Mouse (Mus musculus): ENCODE measurements around the gene Vax2. TPM values are rescaled to one million over a fixed set of nuclear protein-coding genes. Genes with fewer than 3 reads are reported as not detected.

Gene Vax2
- polyA plus RNA-seq, 1 experiment from 2014 or later = not detected

GRCm38 (mm10) chr6:83715461-83716196 is 4.6 kb downstream of the Vax2 start:
- no peak overlapping the region for H3K27ac ChIP-seq (ENCODE audit: low read length)
- no peak overlapping the region for H3K9ac ChIP-seq (replicated peaks; ENCODE audit: low read depth)
- WGBS = 4% methylated on average over 30 of the region's 30 CpGs

GRCm38 (mm10) chr6:83717026-83717425 is 6.0 kb downstream of the Vax2 start:
- Histone ChIP-seq H3K9ac (replicated peaks; ENCODE audit: low read depth) (no peak overlapping the region), H3K36me3 (ENCODE audit: insufficient read depth, low read length) (no peaks in the 10 kb centered on the region), H3K27me3 (replicated peaks; ENCODE audit: insufficient read depth, low read length) (peaks cover 78% of the 10 kb centered on the region), H3K4me1 (ENCODE audit: insufficient read depth, low read depth, low read length) (peaks cover 4% of the 10 kb centered on the region; the same call in 1 of the 2 replicates), H3K9me3 (ENCODE audit: low read length) (no peaks in the 10 kb centered on the region), H3K4me3 (ENCODE audit: low read depth, low read length) (no peak overlapping the region), H3K27ac (ENCODE audit: low read length) (no peak overlapping the region), H3K4me2 (replicated peaks; ENCODE audit: low read depth, low read length) (no peak overlapping the region)
- TF ChIP-seq CTCF (IDR thresholded peaks at IDR 0.05) = no peak
- TF ChIP-seq EP300 (IDR thresholded peaks at IDR 0.05) = no peak
- WGBS = 2% methylated on average over 8 of the region's 8 CpGs
- DNase-seq (ENCODE audit: low spot score) = no peak
- ATAC-seq = no peak

More at GRCm38 (mm10) chr6:83715461-83716196, 4.6 kb downstream of the Vax2 start:
- peaks cover 4% of the 10 kb centered on the region; the same call in 1 of the 2 replicates for H3K4me1 ChIP-seq (ENCODE audit: insufficient read depth, low read depth, low read length)
- TF ChIP-seq EP300 (IDR thresholded peaks at IDR 0.05) = no peak
- no peak for TF ChIP-seq CTCF (IDR thresholded peaks at IDR 0.05)
- no peaks in the 10 kb centered on the region for H3K36me3 ChIP-seq (ENCODE audit: insufficient read depth, low read length)
- no peak for DNase-seq (ENCODE audit: low spot score)
- H3K4me2 ChIP-seq (replicated peaks; ENCODE audit: low read depth, low read length) = no peak overlapping the region
- no peak overlapping the region for H3K4me3 ChIP-seq (ENCODE audit: low read depth, low read length)
- H3K27me3 ChIP-seq (replicated peaks; ENCODE audit: insufficient read depth, low read length) = peaks cover 84% of the 10 kb centered on the region
- no peaks in the 10 kb centered on the region for H3K9me3 ChIP-seq (ENCODE audit: low read length)
- no peak for ATAC-seq

GRCm38 (mm10) chr6:83722526-83722925 is 11.5 kb downstream of the Vax2 start:
- TF ChIP-seq EP300 (IDR thresholded peaks at IDR 0.05) (no peak), CTCF (IDR thresholded peaks at IDR 0.05) (no peak)
- 20% methylated on average over 6 of the region's 6 CpGs for WGBS

GRCm38 (mm10) chr6:83727178-83727577 is 16.1 kb downstream of the Vax2 start:
- TF ChIP-seq EP300 (IDR thresholded peaks at IDR 0.05) (no peak), CTCF (IDR thresholded peaks at IDR 0.05) (peak; percentile 46)
- DNase-seq (ENCODE audit: low spot score) = no peak
- no peaks in the 10 kb centered on the region for H3K36me3 ChIP-seq (ENCODE audit: insufficient read depth, low read length)
- no peaks in the 10 kb centered on the region for H3K4me1 ChIP-seq (ENCODE audit: insufficient read depth, low read depth, low read length)
- no peak overlapping the region for H3K4me2 ChIP-seq (replicated peaks; ENCODE audit: low read depth, low read length)
- no peak for ATAC-seq
- 39% methylated on average over 4 of the region's 4 CpGs for WGBS
- H3K9ac ChIP-seq (replicated peaks; ENCODE audit: low read depth) = no peak overlapping the region
- peaks cover 15% of the 10 kb centered on the region; the same call in 1 of the 2 replicates for H3K27me3 ChIP-seq (replicated peaks; ENCODE audit: insufficient read depth, low read length)
- no peaks in the 10 kb centered on the region for H3K9me3 ChIP-seq (ENCODE audit: low read length)
- H3K27ac ChIP-seq (ENCODE audit: low read length) = no peak overlapping the region
- H3K4me3 ChIP-seq (ENCODE audit: low read depth, low read length) = no peak overlapping the region

More at GRCm38 (mm10) chr6:83722526-83722925, 11.5 kb downstream of the Vax2 start:
- no peaks in the 10 kb centered on the region for H3K36me3 ChIP-seq (ENCODE audit: insufficient read depth, low read length)
- ATAC-seq (no peak), DNase-seq (ENCODE audit: low spot score) (no peak)
- H3K4me2 ChIP-seq (replicated peaks; ENCODE audit: low read depth, low read length) = no peak overlapping the region
- H3K4me1 ChIP-seq (ENCODE audit: insufficient read depth, low read depth, low read length) = no peaks in the 10 kb centered on the region
- H3K9ac ChIP-seq (replicated peaks; ENCODE audit: low read depth) = no peak overlapping the region
- H3K4me3 ChIP-seq (ENCODE audit: low read depth, low read length) = no peak overlapping the region
- no peaks in the 10 kb centered on the region for H3K9me3 ChIP-seq (ENCODE audit: low read length)
- H3K27ac ChIP-seq (ENCODE audit: low read length) = no peak overlapping the region
- peaks cover 39% of the 10 kb centered on the region for H3K27me3 ChIP-seq (replicated peaks; ENCODE audit: insufficient read depth, low read length)

- H3K9ac ChIP-seq (replicated peaks; ENCODE audit: low read depth) = no peak overlapping the region
- H3K4me1 ChIP-seq (ENCODE audit: insufficient read depth, low read depth, low read length) = no peaks in the 10 kb centered on the region
- no peak overlapping the region for H3K4me2 ChIP-seq (replicated peaks; ENCODE audit: low read depth, low read length)
- peaks cover 7% of the 10 kb centered on the region; the same call in 1 of the 2 replicates for H3K27me3 ChIP-seq (replicated peaks; ENCODE audit: insufficient read depth, low read length)
- ATAC-seq (no peak), DNase-seq (ENCODE audit: low spot score) (no peak)
- H3K4me3 ChIP-seq (ENCODE audit: low read depth, low read length) = no peak overlapping the region
- WGBS = 88% methylated on average over 3 of the region's 3 CpGs
- TF ChIP-seq CTCF (IDR thresholded peaks at IDR 0.05) (peak; percentile 64), EP300 (IDR thresholded peaks at IDR 0.05) (no peak)
- H3K36me3 ChIP-seq (ENCODE audit: insufficient read depth, low read length) = no peaks in the 10 kb centered on the region
- no peaks in the 10 kb centered on the region for H3K9me3 ChIP-seq (ENCODE audit: low read length)
- H3K27ac ChIP-seq (ENCODE audit: low read length) = no peak overlapping the region
Measured at GRCm38 (mm10) chr6:83728488-83728887, 17.4 kb downstream of the Vax2 start.

- no peak for DNase-seq (ENCODE audit: low spot score)
- no peaks in the 10 kb centered on the region for H3K36me3 ChIP-seq (ENCODE audit: insufficient read depth, low read length)
- WGBS = 59% methylated on average over 14 of the region's 14 CpGs
Measured at GRCm38 (mm10) chr6:83729350-83729970, 18.4 kb downstream of the Vax2 start.

More at GRCm38 (mm10) chr6:83729350-83729970, 18.4 kb downstream of the Vax2 start:
- Histone ChIP-seq H3K4me2 (replicated peaks; ENCODE audit: low read depth, low read length) (no peak overlapping the region), H3K4me1 (ENCODE audit: insufficient read depth, low read depth, low read length) (no peaks in the 10 kb centered on the region), H3K27ac (ENCODE audit: low read length) (no peak overlapping the region), H3K9ac (replicated peaks; ENCODE audit: low read depth) (no peak overlapping the region), H3K9me3 (ENCODE audit: low read length) (no peaks in the 10 kb centered on the region), H3K4me3 (ENCODE audit: low read depth, low read length) (no peak overlapping the region), H3K27me3 (replicated peaks; ENCODE audit: insufficient read depth, low read length) (no peaks in the 10 kb centered on the region)
- ATAC-seq = no peak
- TF ChIP-seq EP300 (IDR thresholded peaks at IDR 0.05) (no peak), CTCF (IDR thresholded peaks at IDR 0.05) (no peak)
